8 mouse cellular contexts compared by ENCODE assay signal in genomic region chr17:78936466-78937228, GRCm38 (mm10). TPM values are rescaled to one million over a fixed set of nuclear protein-coding genes. Genes with fewer than 3 reads are reported as not detected.
DNase-seq lines count a peak whose midpoint lies in the region; ATAC-seq and TF ChIP-seq lines count a peak whose summit lies in the region.

TSS of gene Cebpz (minus strand) at chr17:78937066.
TSS of gene Ndufaf7 (plus strand) at chr17:78937136.

- H3K79me2 ChIP-seq in C2C12 (ENCODE audit: control insufficient read depth, insufficient read depth), result peaks cover 62% of the 10 kb centered on the region

- peak within 1 kb of the TSS; percentile 94 for H3ac ChIP-seq in C2C12 (ENCODE audit: control insufficient read depth, insufficient read length, low read depth)

- H3K79me3 ChIP-seq in C2C12 (ENCODE audit: low read depth), result peaks cover 31% of the 10 kb centered on the region

- H3K9ac ChIP-seq in heart, embryonic 12.5 days, result peak within 1 kb of the TSS; percentile 83
- peak within 1 kb of the TSS; percentile 79 for H3K9ac ChIP-seq in kidney, postnatal 0 days (ENCODE audit: low read depth, low read length)
- H3K9ac ChIP-seq in liver, embryonic 11.5 days (ENCODE audit: low read depth, low read length), result peak within 1 kb of the TSS; percentile 82
- peak within 1 kb of the TSS; percentile 74 for H3K9ac ChIP-seq in stomach, embryonic 14.5 days (replicated peaks; ENCODE audit: low read depth, low read length)

- WGBS in heart, embryonic 12.5 days, result under 1% methylated on average over 45 of the region's 45 CpGs
- under 1% methylated on average over 45 of the region's 45 CpGs for WGBS in kidney, postnatal 0 days
- WGBS in liver, embryonic 11.5 days, result under 1% methylated on average over 45 of the region's 45 CpGs
- WGBS in stomach, embryonic 14.5 days, result under 1% methylated on average over 45 of the region's 45 CpGs

- ATAC-seq in heart, embryonic 12.5 days (ENCODE audit: insufficient number of reproducible peaks, low FRiP score), result peak; percentile 97
- peak; percentile 99 for ATAC-seq in kidney, postnatal 0 days (replicated peaks; ENCODE audit: low FRiP score, low read depth)
- peak; percentile 99 for ATAC-seq in liver, embryonic 11.5 days (replicated peaks; ENCODE audit: low FRiP score)
- peak; percentile 99 for ATAC-seq in stomach, embryonic 14.5 days (ENCODE audit: insufficient number of reproducible peaks, insufficient read depth, low FRiP score, low read depth)

- H3K27ac ChIP-seq in heart, embryonic 12.5 days (ENCODE audit: poor library complexity, severe bottlenecking), result peak within 1 kb of the TSS; percentile 32; the same call in 1 of the 2 replicates
- H3K27ac ChIP-seq in kidney, postnatal 0 days, result peak within 1 kb of the TSS; percentile 60; the same call in 1 of the 2 replicates
- H3K27ac ChIP-seq in liver, embryonic 11.5 days (ENCODE audit: low read depth, low read length), result peak within 1 kb of the TSS; percentile 13; the same call in 1 of the 2 replicates
- H3K27ac ChIP-seq in stomach, embryonic 14.5 days (ENCODE audit: low read length), result no peak within 1 kb of the TSS

- peak within 1 kb of the TSS; percentile 98 for H3K4me3 ChIP-seq in C2C12 (ENCODE audit: insufficient read depth, poor library complexity, severe bottlenecking)
- peak within 1 kb of the TSS; percentile 70 for H3K4me3 ChIP-seq in erythroblast, embryonic 14.5 days (replicated peaks)
- H3K4me3 ChIP-seq in heart, embryonic 12.5 days, result peak within 1 kb of the TSS; percentile 91
- peak within 1 kb of the TSS; percentile 89 for H3K4me3 ChIP-seq in kidney, postnatal 0 days (replicated peaks; ENCODE audit: low read depth, low read length)
- H3K4me3 ChIP-seq in liver, embryonic 11.5 days (ENCODE audit: low read depth, low read length), result peak within 1 kb of the TSS; percentile 90
- H3K4me3 ChIP-seq in stomach, embryonic 14.5 days (ENCODE audit: low read depth, low read length), result peak within 1 kb of the TSS; percentile 93

- peak within 1 kb of the TSS; percentile 90 for H3K4me2 ChIP-seq in heart, embryonic 12.5 days
- peak within 1 kb of the TSS; percentile 81 for H3K4me2 ChIP-seq in kidney, postnatal 0 days (ENCODE audit: low read length)
- peak within 1 kb of the TSS; percentile 93 for H3K4me2 ChIP-seq in liver, embryonic 11.5 days
- H3K4me2 ChIP-seq in stomach, embryonic 14.5 days (replicated peaks; ENCODE audit: low read depth, low read length), result peak within 1 kb of the TSS; percentile 66

- no peak for TF ChIP-seq CTCF in C2C12 (IDR thresholded peaks at IDR 0.05; ENCODE audit: control insufficient read depth, insufficient read depth, insufficient read length)
- TF ChIP-seq CTCF in brain, embryonic 14.5 days (IDR thresholded peaks at IDR 0.05; ENCODE audit: borderline replicate concordance, extremely low read depth, insufficient read depth, insufficient read length), result no peak
- no peak for TF ChIP-seq CTCF in kidney, postnatal 0 days (IDR thresholded peaks at IDR 0.05; ENCODE audit: low read depth)

- no peaks in the 10 kb centered on the region for H3K9me3 ChIP-seq in erythroblast, embryonic 14.5 days (ENCODE audit: control insufficient read depth, low read length)
- H3K9me3 ChIP-seq in heart, embryonic 12.5 days (replicated peaks), result no peaks in the 10 kb centered on the region
- H3K9me3 ChIP-seq in kidney, postnatal 0 days (replicated peaks; ENCODE audit: low read length), result no peaks in the 10 kb centered on the region
- no peaks in the 10 kb centered on the region for H3K9me3 ChIP-seq in liver, embryonic 11.5 days (ENCODE audit: control insufficient read depth, low read length)
- no peaks in the 10 kb centered on the region for H3K9me3 ChIP-seq in stomach, embryonic 14.5 days (ENCODE audit: control insufficient read depth, low read depth, low read length)

- peak; percentile 41; the same call in 1 of the 2 replicates for TF ChIP-seq POLR2A in brain, embryonic 14.5 days (IDR thresholded peaks at IDR 0.05; ENCODE audit: borderline replicate concordance, extremely low read depth, insufficient read depth, insufficient read length, poor library complexity, severe bottlenecking)

- H3K27me3 ChIP-seq in C2C12 (ENCODE audit: control insufficient read depth, insufficient read depth, insufficient read length), result no peaks in the 10 kb centered on the region
- no peaks in the 10 kb centered on the region for H3K27me3 ChIP-seq in erythroblast, embryonic 14.5 days (ENCODE audit: control insufficient read depth)
- no peaks in the 10 kb centered on the region for H3K27me3 ChIP-seq in heart, embryonic 12.5 days (replicated peaks)
- no peaks in the 10 kb centered on the region for H3K27me3 ChIP-seq in kidney, postnatal 0 days (ENCODE audit: insufficient read depth, low read length)
- H3K27me3 ChIP-seq in liver, embryonic 11.5 days (replicated peaks; ENCODE audit: control insufficient read depth, insufficient read depth, low read length), result no peaks in the 10 kb centered on the region
- H3K27me3 ChIP-seq in stomach, embryonic 14.5 days (ENCODE audit: control insufficient read depth, insufficient read depth, low read length), result no peaks in the 10 kb centered on the region

- peaks cover 33% of the 10 kb centered on the region for H3K36me3 ChIP-seq in C2C12 (ENCODE audit: control insufficient read depth, insufficient read depth)
- peaks cover 41% of the 10 kb centered on the region for H3K36me3 ChIP-seq in erythroblast, embryonic 14.5 days (ENCODE audit: control insufficient read depth)
- H3K36me3 ChIP-seq in heart, embryonic 12.5 days, result peaks cover 47% of the 10 kb centered on the region
- H3K36me3 ChIP-seq in kidney, postnatal 0 days (ENCODE audit: insufficient read depth, low read length), result peaks cover 31% of the 10 kb centered on the region
- peaks cover 34% of the 10 kb centered on the region for H3K36me3 ChIP-seq in liver, embryonic 11.5 days (ENCODE audit: control insufficient read depth, insufficient read depth, low read length)
- H3K36me3 ChIP-seq in stomach, embryonic 14.5 days (ENCODE audit: control insufficient read depth, insufficient read depth, low read length), result peaks cover 33% of the 10 kb centered on the region

- peaks cover 41% of the 10 kb centered on the region for H3K4me1 ChIP-seq in erythroblast, embryonic 14.5 days (ENCODE audit: control insufficient read depth)
- H3K4me1 ChIP-seq in heart, embryonic 12.5 days (replicated peaks), result peaks cover 20% of the 10 kb centered on the region
- peaks cover 11% of the 10 kb centered on the region; the same call in 1 of the 2 replicates for H3K4me1 ChIP-seq in kidney, postnatal 0 days (replicated peaks; ENCODE audit: insufficient read depth, low read length)
- H3K4me1 ChIP-seq in liver, embryonic 11.5 days (replicated peaks; ENCODE audit: control insufficient read depth, insufficient read depth, low read length), result peaks cover 12% of the 10 kb centered on the region
- H3K4me1 ChIP-seq in stomach, embryonic 14.5 days (ENCODE audit: control insufficient read depth, insufficient read depth, low read length), result peaks cover 5% of the 10 kb centered on the region; the same call in 1 of the 2 replicates

- DNase-seq in brain, embryonic 14.5 days (ENCODE audit: low read depth), result peak; percentile 99
- DNase-seq in kidney, postnatal 0 days (ENCODE audit: low spot score), result peak; percentile 97
- peak; percentile 96 for DNase-seq in liver, embryonic 11.5 days (ENCODE audit: low spot score)
- DNase-seq in naive thymus-derived CD4-positive, alpha-beta T cell, adult 2 months (ENCODE audit: low read depth), result peak; percentile 98

TF ChIP-seq in C2C12, 6 proteins besides CTCF, POLR2A, EP300 and RAD21:
- TF ChIP-seq MAX (IDR thresholded peaks at IDR 0.05) (peak; percentile 65), MYOG (IDR thresholded peaks at IDR 0.05; ENCODE audit: control insufficient read depth, extremely low read depth, insufficient read length) (no peak), CEBPB (IDR thresholded peaks at IDR 0.05; ENCODE audit: low read depth) (no peak)
TF ChIP-seq in C2C12: peak in this region for 1.

RNA-seq across cellular contexts. Expression of gene Cebpz, which starts in this region (rescaled TPM):
- polyA plus RNA-seq in C2C12 (2012; fragmentation: generic; extraction: Trizol), result 11.3 TPM
- 18.3 and 23.3 TPM in 2 replicates for polyA plus RNA-seq in brain, embryonic 14.5 days (2012; rRNA removed)
- polyA plus RNA-seq in erythroblast, embryonic 14.5 days (2012), result 0.85 and 1.3 TPM in 2 replicates
- polyA plus RNA-seq in heart, embryonic 12.5 days (2016; fragmentation: Nextera tagmentation; extraction: Ambion mirVana), result 37.5 and 40.4 TPM in 2 replicates
- polyA plus RNA-seq in kidney, postnatal 0 days (2015; fragmentation: Nextera tagmentation; extraction: Ambion mirVana), result 58.9 and 64.4 TPM in 2 replicates
- polyA plus RNA-seq in liver, embryonic 11.5 days (2014; fragmentation: Nextera tagmentation; extraction: Ambion mirVana), result 73.8 and 74.0 TPM in 2 replicates
- polyA plus RNA-seq in stomach, embryonic 14.5 days (2014; fragmentation: Nextera tagmentation; extraction: Ambion mirVana), result 61.0 and 72.0 TPM in 2 replicates

RNA-seq across cellular contexts. Expression of gene Ndufaf7, which starts in this region (rescaled TPM):
- 13.0 TPM for polyA plus RNA-seq in C2C12 (2012; fragmentation: generic; extraction: Trizol)
- polyA plus RNA-seq in brain, embryonic 14.5 days (2012; rRNA removed), result 29.0 and 30.0 TPM in 2 replicates
- polyA plus RNA-seq in erythroblast, embryonic 14.5 days (2012), result 0.04 and 0.08 TPM in 2 replicates
- 61.2 and 65.4 TPM in 2 replicates for polyA plus RNA-seq in heart, embryonic 12.5 days (2016; fragmentation: Nextera tagmentation; extraction: Ambion mirVana)
- 57.8 and 67.6 TPM in 2 replicates for polyA plus RNA-seq in kidney, postnatal 0 days (2015; fragmentation: Nextera tagmentation; extraction: Ambion mirVana)
- 58.0 and 67.3 TPM in 2 replicates for polyA plus RNA-seq in liver, embryonic 11.5 days (2014; fragmentation: Nextera tagmentation; extraction: Ambion mirVana)
- polyA plus RNA-seq in stomach, embryonic 14.5 days (2014; fragmentation: Nextera tagmentation; extraction: Ambion mirVana), result 62.0 and 63.8 TPM in 2 replicates

Comparison
In these comparisons a context has a peak if more than half of its experiments do, and no peak if none do; other contexts are left out.
1. RNA of gene Ndufaf7 (polyA plus RNA-seq): 62.0 to 63.8 TPM in stomach, embryonic 14.5 days, 61.2 to 65.4 TPM in heart, embryonic 12.5 days, 58.0 to 67.3 TPM in liver, embryonic 11.5 days, 57.8 to 67.6 TPM in kidney, postnatal 0 days, 29.0 to 30.0 TPM in brain, embryonic 14.5 days and 13.0 TPM in C2C12 (single experiment); 0.04 to 0.08 TPM in erythroblast, embryonic 14.5 days; every median in the first group is over 10 times any median in the second.
2. Peak in every context shown above with its lines, with median percentiles within 50 percentile points of each other: H3K4me3 ChIP-seq, DNase-seq, ATAC-seq, H3K4me2 ChIP-seq and H3K9ac ChIP-seq.